Mouse (Mus musculus) kidney, embryonic 15.5 days (tissue): ENCODE data around the gene Olfr550. TPM values are rescaled to one million over a fixed set of nuclear protein-coding genes. Genes with fewer than 3 reads are reported as not detected.
"Not testable (repeated sequence)": the region's sequence is repeated elsewhere in the genome, so short reads cannot be mapped to it uniquely, and the experiment has no call there.

ENCODE experiments used
- ATAC-seq: fragments of 200-750 bp; cut with Nextera tagmentation; replicated peaks from 2 replicates; pipeline ENCODE4 v1.8.0; 2017; ENCODE audit warnings: moderate TSS enrichment; ENCODE audit not compliant: low FRiP score
- H3K27ac ChIP-seq: fragments of 300-500 bp; sonication (generic); 2 replicates; pipeline ENCODE4 v1.5.1; 2015; ENCODE audit warnings: mild to moderate bottlenecking, inconsistent platforms
- H3K27me3 ChIP-seq: fragments of 300-500 bp; sonication (generic); 2 replicates; pipeline ENCODE4 v1.6.1; 2015; ENCODE audit warnings: inconsistent platforms
- H3K36me3 ChIP-seq: fragments of 300-500 bp; sonication (generic); 2 replicates; pipeline ENCODE4 v1.6.1; 2015; ENCODE audit warnings: inconsistent platforms
- H3K4me1 ChIP-seq: fragments of 300-500 bp; sonication (generic); 2 replicates; pipeline ENCODE4 v1.6.1; 2015; ENCODE audit warnings: inconsistent platforms
- H3K4me2 ChIP-seq: fragments of 300-500 bp; sonication (generic); 2 replicates; pipeline ENCODE4 v1.6.1; 2015; ENCODE audit warnings: moderate library complexity, mild to moderate bottlenecking, inconsistent platforms
- H3K4me3 ChIP-seq: fragments of 300-500 bp; sonication (generic); replicated peaks from 2 replicates; pipeline ENCODE4 v1.5.1; 2015; ENCODE audit warnings: mild to moderate bottlenecking, inconsistent platforms
- H3K9ac ChIP-seq: fragments of 300-500 bp; sonication (generic); 2 replicates; pipeline ENCODE4 v1.6.1; 2015; ENCODE audit warnings: mild to moderate bottlenecking, inconsistent platforms
- H3K9me3 ChIP-seq: fragments of 300-500 bp; sonication (generic); replicated peaks from 2 replicates; pipeline ENCODE4 v1.6.1; 2016; ENCODE audit warnings: inconsistent platforms
- WGBS: fragments of 180-500 bp; shearing (Covaris S2); methylation state at CpG from one replicate; pipeline ENCODE4 v1.1.7; 2015; ENCODE audit warnings: mixed read lengths; 5-methylcytosine and 5-hydroxymethylcytosine counted together
- polyA plus RNA-seq: library from polyadenylated mRNA; unstranded; fragments of >200 nt; fragmentation: Nextera tagmentation; extraction: Ambion mirVana; gene quantifications from 2 replicates; pipeline ENCODE4 v1.2.1, GENCODE M21; 2015

Olfr550 gene
- polyA plus RNA-seq, 1 experiment from 2014 or later: not detected

- Histone ChIP-seq H3K4me2 (no peak within 1 kb of the TSS), H3K36me3 (no peaks in the 10 kb centered on the region), H3K4me3 (no peak within 1 kb of the TSS), H3K27ac (no peak within 1 kb of the TSS), H3K9ac (no peak within 1 kb of the TSS), H3K9me3 (no peaks in the 10 kb centered on the region), H3K27me3 (no peaks in the 10 kb centered on the region), H3K4me1 (no peaks in the 10 kb centered on the region)
- WGBS: 79% methylated on average over 1 of the region's 1 CpGs
- no peak for ATAC-seq
Observed at GRCm38 (mm10) chr7:102597378-102598031, 26.3 kb downstream of the Olfr550 start, which contains the start of gene Olfr552. Gene Olfr552, plus strand, starts transcription at chr7:102597770.

- Histone ChIP-seq H3K4me3 (no peak within 1 kb of the TSS), H3K27ac (no peak within 1 kb of the TSS), H3K4me2 (no peak within 1 kb of the TSS), H3K9me3 (no peaks in the 10 kb centered on the region), H3K27me3 (no peaks in the 10 kb centered on the region), H3K36me3 (no peaks in the 10 kb centered on the region), H3K9ac (no peak within 1 kb of the TSS), H3K4me1 (no peaks in the 10 kb centered on the region)
- no peak for ATAC-seq
Observed at GRCm38 (mm10) chr7:102618118-102618517, 46.9 kb downstream of the Olfr550 start, which contains the start of gene Olfr553. Gene Olfr553, minus strand, starts transcription at chr7:102618218.

GRCm38 (mm10) chr7:102619608-102620007 is 48.4 kb downstream of the Olfr550 start:
- H3K4me2 ChIP-seq: no peak overlapping the region
- no peaks in the 10 kb centered on the region for H3K36me3 ChIP-seq
- ATAC-seq: no peak
- no peaks in the 10 kb centered on the region for H3K9me3 ChIP-seq
- 68% methylated on average over 5 of the region's 5 CpGs for WGBS
- no peak overlapping the region for H3K27ac ChIP-seq
- H3K4me3 ChIP-seq: no peak overlapping the region
- no peaks in the 10 kb centered on the region for H3K27me3 ChIP-seq
- no peaks in the 10 kb centered on the region for H3K4me1 ChIP-seq
- no peak overlapping the region for H3K9ac ChIP-seq

- H3K4me2 ChIP-seq, H3K9me3 ChIP-seq, H3K4me1 ChIP-seq, ATAC-seq, H3K27ac ChIP-seq, H3K27me3 ChIP-seq, H3K36me3 ChIP-seq, H3K4me3 ChIP-seq, H3K9ac ChIP-seq: not testable (repeated sequence)
- WGBS: 89% methylated on average over 19 of the region's 19 CpGs
Observed at GRCm38 (mm10) chr7:102620368-102620767, 49.1 kb downstream of the Olfr550 start.

Other genes with a start within 250 kb of the Olfr550 start
- 155 and 159 TPM in 2 replicates for gene Rrm1, start 129.7 kb upstream of the Olfr550 start, polyA plus RNA-seq
- 0.38 and 0.48 TPM in 2 replicates for gene Olfr543, start 89.8 kb upstream of the Olfr550 start, polyA plus RNA-seq
- gene Olfr544, start 83.1 kb upstream of the Olfr550 start, polyA plus RNA-seq: 0.09 TPM in 1 of 2 replicates, not detected in the other
- 0.09 and 0.16 TPM in 2 replicates for gene Olfr545, start 71.9 kb upstream of the Olfr550 start, polyA plus RNA-seq
- gene Olfr547, start 36.7 kb upstream of the Olfr550 start, polyA plus RNA-seq: not detected in 2 replicates
- not detected in 2 replicates for gene Olfr548-ps1, start 30.5 kb upstream of the Olfr550 start, polyA plus RNA-seq
- gene Olfr549, start 21.6 kb upstream of the Olfr550 start, polyA plus RNA-seq: not detected in 2 replicates
- gene Trim21, start 6.0 kb upstream of the Olfr550 start, polyA plus RNA-seq: 0.17 and 0.44 TPM in 2 replicates
- gene Olfr551, start 20.4 kb downstream of the Olfr550 start, polyA plus RNA-seq: not detected in 2 replicates
- gene Olfr552, start 26.3 kb downstream of the Olfr550 start, polyA plus RNA-seq: not detected in 2 replicates
- gene Olfr553, start 46.8 kb downstream of the Olfr550 start, polyA plus RNA-seq: not detected in 2 replicates
- not detected in 2 replicates for gene Olfr554, start 67.0 kb downstream of the Olfr550 start, polyA plus RNA-seq
- gene Olfr555, start 87.4 kb downstream of the Olfr550 start, polyA plus RNA-seq: not detected in 2 replicates
- not detected in 2 replicates for gene Olfr556, start 93.5 kb downstream of the Olfr550 start, polyA plus RNA-seq
- gene Trim68, start 115.9 kb downstream of the Olfr550 start, polyA plus RNA-seq: 13.0 and 15.5 TPM in 2 replicates
- not detected in 2 replicates for gene Olfr557, start 124.5 kb downstream of the Olfr550 start, polyA plus RNA-seq
- gene Olfr558, start 130.8 kb downstream of the Olfr550 start, polyA plus RNA-seq: 0.78 and 0.81 TPM in 2 replicates
- not detected in 2 replicates for gene Olfr33, start 147.6 kb downstream of the Olfr550 start, polyA plus RNA-seq
- gene Olfr559, start 156.0 kb downstream of the Olfr550 start, polyA plus RNA-seq: not detected in 2 replicates
- not detected in 2 replicates for gene Olfr560, start 187.9 kb downstream of the Olfr550 start, polyA plus RNA-seq
- gene Olfr78, start 188.0 kb downstream of the Olfr550 start, polyA plus RNA-seq: 0.27 and 0.48 TPM in 2 replicates
- not detected in 2 replicates for gene Olfr561, start 199.8 kb downstream of the Olfr550 start, polyA plus RNA-seq
- not detected in 2 replicates for gene Olfr564, start 232.0 kb downstream of the Olfr550 start, polyA plus RNA-seq